Mouse (Mus musculus): Measurements from ENCODE around the gene Camkv. TPM values are rescaled to one million over a fixed set of nuclear protein-coding genes. Genes with fewer than 3 reads are reported as not detected.
A peak's percentile ranks its signal among the peaks of the same experiment; 100 is the strongest.

Gene Camkv
- polyA plus RNA-seq, 1 experiment: 0.08 TPM

DNA sequence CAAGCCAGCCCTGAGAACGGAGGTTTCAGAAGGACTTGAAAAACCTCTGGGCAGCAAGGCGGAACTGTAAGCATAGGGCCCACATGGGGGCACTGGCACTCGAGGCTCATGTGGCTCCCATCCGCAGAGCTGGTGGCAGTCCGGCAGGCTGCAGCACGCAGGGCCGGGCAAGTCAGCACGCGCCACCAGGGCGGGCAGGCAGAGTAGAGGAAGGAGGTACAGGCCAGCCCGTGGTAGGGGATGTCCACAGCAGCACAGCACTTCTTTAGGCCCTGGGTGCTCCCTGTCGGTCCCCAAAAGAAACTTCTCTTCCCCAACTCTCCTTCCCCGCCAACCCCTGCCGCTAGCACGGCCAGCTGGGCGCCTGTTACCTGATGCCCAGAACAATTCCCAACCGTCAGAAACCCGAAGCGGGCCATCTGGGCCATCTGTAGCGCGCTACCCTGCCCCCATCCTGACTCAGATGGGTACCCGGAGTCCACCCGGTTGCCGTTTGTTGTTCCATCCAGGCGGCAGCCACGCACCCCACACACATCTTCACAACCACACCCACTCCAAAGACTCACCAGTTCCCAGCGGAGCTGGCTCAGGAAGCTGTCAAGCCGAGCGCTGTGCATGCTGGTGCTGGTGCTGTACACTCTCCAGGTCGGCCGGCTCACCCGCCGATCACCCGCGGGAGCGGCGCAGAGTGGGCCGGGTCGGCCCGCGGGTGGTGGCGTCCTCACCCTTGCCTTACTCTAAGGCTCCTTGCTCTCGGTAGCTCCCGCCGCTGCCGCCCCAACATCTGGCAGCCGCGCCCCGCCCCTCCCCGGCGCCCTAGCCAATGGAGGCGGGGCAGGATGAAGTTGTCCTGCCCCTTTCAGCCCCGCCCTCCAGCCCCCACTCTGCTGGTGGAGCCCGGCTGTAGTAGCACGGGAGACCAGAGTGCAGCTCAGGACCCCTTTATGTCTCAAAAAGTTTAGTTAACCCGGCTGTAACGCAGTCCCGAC, 50.0 kb downstream of the Camkv start, which contains the start of gene Inka1:
Inka1 (minus strand) TSS at position 749 of the 989 bp plus-strand sequence.
- H3K27ac ChIP-seq (ENCODE audit: insufficient read depth, low read length): peak within 1 kb of the TSS; percentile 82
- peak; percentile 70 to 90 for DNase-seq (ENCODE audit: low read depth in 1 of 2, low spot score in 2 of 2)
- TF ChIP-seq POLR2A (IDR thresholded peaks at IDR 0.05; ENCODE audit: low read depth, low read length): peak; percentile 31
- no peak for TF ChIP-seq CTCF (IDR thresholded peaks at IDR 0.05; ENCODE audit: extremely low read depth, insufficient read depth, insufficient read length, insufficient replicate concordance)

GRCm38 (mm10) chr9:107986376-107986775, 50.9 kb downstream of the Camkv start:
- peaks cover 5% of the 10 kb centered on the region for H3K36me3 ChIP-seq (ENCODE audit: control insufficient read depth, insufficient read depth, low read length)
- 1% methylated on average over 18 of the region's 18 CpGs for WGBS
- H3K4me3 ChIP-seq (ENCODE audit: extremely low read depth, insufficient read depth, insufficient read length): peak overlapping the region; percentile 79; the same call in 1 of the 2 replicates
- no peak overlapping the region for H3K27ac ChIP-seq (ENCODE audit: insufficient read depth, low read length)
- DNase-seq (ENCODE audit: low read depth in 1 of 2, low spot score in 2 of 2): peak; percentile 63 to 83
- H3K27me3 ChIP-seq (ENCODE audit: control insufficient read depth, insufficient read depth, low read length): no peaks in the 10 kb centered on the region
- peaks cover 34% of the 10 kb centered on the region for H3K4me1 ChIP-seq (ENCODE audit: control insufficient read depth, insufficient read depth, insufficient read length)
- peak; percentile 92 for TF ChIP-seq CTCF (IDR thresholded peaks at IDR 0.05; ENCODE audit: extremely low read depth, insufficient read depth, insufficient read length, insufficient replicate concordance)
- TF ChIP-seq POLR2A (IDR thresholded peaks at IDR 0.05; ENCODE audit: low read depth, low read length): no peak

More for the DNA sequence above, 50.0 kb downstream of the Camkv start, which contains the start of gene Inka1:
- Histone ChIP-seq H3K4me3 (ENCODE audit: extremely low read depth, insufficient read depth, insufficient read length) (peak within 1 kb of the TSS; percentile 79), H3K36me3 (ENCODE audit: control insufficient read depth, insufficient read depth, low read length) (peaks cover 12% of the 10 kb centered on the region), H3K27me3 (ENCODE audit: control insufficient read depth, insufficient read depth, low read length) (no peaks in the 10 kb centered on the region), H3K4me1 (ENCODE audit: control insufficient read depth, insufficient read depth, insufficient read length) (peaks cover 34% of the 10 kb centered on the region)
- WGBS: 1% methylated on average over 57 of the region's 58 CpGs

- no peak for TF ChIP-seq CTCF (IDR thresholded peaks at IDR 0.05; ENCODE audit: extremely low read depth, insufficient read depth, insufficient read length, insufficient replicate concordance)
- no peak for TF ChIP-seq POLR2A (IDR thresholded peaks at IDR 0.05; ENCODE audit: low read depth, low read length)
- 0 out of 2 replicates have a peak, but pooled peaks cover 1% of the 10 kb centered on the region for H3K36me3 ChIP-seq (ENCODE audit: control insufficient read depth, insufficient read depth, low read length)
- H3K4me3 ChIP-seq (ENCODE audit: extremely low read depth, insufficient read depth, insufficient read length): no peak overlapping the region
- peaks cover 22% of the 10 kb centered on the region for H3K4me1 ChIP-seq (ENCODE audit: control insufficient read depth, insufficient read depth, insufficient read length)
- H3K27me3 ChIP-seq (ENCODE audit: control insufficient read depth, insufficient read depth, low read length): no peaks in the 10 kb centered on the region
- H3K27ac ChIP-seq (ENCODE audit: insufficient read depth, low read length): no peak overlapping the region
- WGBS: 59% methylated on average over 3 of the region's 3 CpGs
- DNase-seq (ENCODE audit: low read depth in 1 of 2, low spot score in 2 of 2): no peak
These were observed 52.5 kb downstream of the Camkv start for GRCm38 (mm10) chr9:107987950-107988349.

GRCm38 (mm10) chr9:107992197-107992596, 56.7 kb downstream of the Camkv start, which contains the start of gene Cdhr4:
Gene Cdhr4 (plus strand): TSS chr9:107992497.
- no peaks in the 10 kb centered on the region for H3K27me3 ChIP-seq (ENCODE audit: control insufficient read depth, insufficient read depth, low read length)
- TF ChIP-seq POLR2A (IDR thresholded peaks at IDR 0.05; ENCODE audit: low read depth, low read length) (no peak), CTCF (IDR thresholded peaks at IDR 0.05; ENCODE audit: extremely low read depth, insufficient read depth, insufficient read length, insufficient replicate concordance) (no peak)
- WGBS: 86% methylated on average over 2 of the region's 2 CpGs
- no peak within 1 kb of the TSS for H3K4me3 ChIP-seq (ENCODE audit: extremely low read depth, insufficient read depth, insufficient read length)
- H3K27ac ChIP-seq (ENCODE audit: insufficient read depth, low read length): no peak within 1 kb of the TSS
- no peaks in the 10 kb centered on the region for H3K36me3 ChIP-seq (ENCODE audit: control insufficient read depth, insufficient read depth, low read length)
- H3K4me1 ChIP-seq (ENCODE audit: control insufficient read depth, insufficient read depth, insufficient read length): no peaks in the 10 kb centered on the region
- DNase-seq (ENCODE audit: low read depth in 1 of 2, low spot score in 2 of 2): no peak

GRCm38 (mm10) chr9:107993013-107993412, 57.5 kb downstream of the Camkv start:
- Histone ChIP-seq H3K4me3 (ENCODE audit: extremely low read depth, insufficient read depth, insufficient read length) (no peak overlapping the region), H3K36me3 (ENCODE audit: control insufficient read depth, insufficient read depth, low read length) (no peaks in the 10 kb centered on the region), H3K4me1 (ENCODE audit: control insufficient read depth, insufficient read depth, insufficient read length) (no peaks in the 10 kb centered on the region), H3K27ac (ENCODE audit: insufficient read depth, low read length) (no peak overlapping the region), H3K27me3 (ENCODE audit: control insufficient read depth, insufficient read depth, low read length) (no peaks in the 10 kb centered on the region)
- DNase-seq (ENCODE audit: low read depth in 1 of 2, low spot score in 2 of 2): no peak
- TF ChIP-seq POLR2A (IDR thresholded peaks at IDR 0.05; ENCODE audit: low read depth, low read length) (no peak), CTCF (IDR thresholded peaks at IDR 0.05; ENCODE audit: extremely low read depth, insufficient read depth, insufficient read length, insufficient replicate concordance) (no peak)
- 64% methylated on average over 11 of the region's 11 CpGs for WGBS

GRCm38 (mm10) chr9:107994464-107994863, 59.0 kb downstream of the Camkv start:
- Histone ChIP-seq H3K4me3 (ENCODE audit: extremely low read depth, insufficient read depth, insufficient read length) (no peak overlapping the region), H3K36me3 (ENCODE audit: control insufficient read depth, insufficient read depth, low read length) (no peaks in the 10 kb centered on the region), H3K27me3 (ENCODE audit: control insufficient read depth, insufficient read depth, low read length) (no peaks in the 10 kb centered on the region), H3K4me1 (ENCODE audit: control insufficient read depth, insufficient read depth, insufficient read length) (no peaks in the 10 kb centered on the region), H3K27ac (ENCODE audit: insufficient read depth, low read length) (no peak overlapping the region)
- TF ChIP-seq CTCF (IDR thresholded peaks at IDR 0.05; ENCODE audit: extremely low read depth, insufficient read depth, insufficient read length, insufficient replicate concordance) (no peak), POLR2A (IDR thresholded peaks at IDR 0.05; ENCODE audit: low read depth, low read length) (no peak)
- no peak for DNase-seq (ENCODE audit: low read depth in 1 of 2, low spot score in 2 of 2)
- 8% methylated on average over 2 of the region's 2 CpGs for WGBS
